Mouse (Mus musculus) activated CD4-positive, CD25-positive, alpha-beta regulatory T cell, adult 4 months (primary cell): ENCODE results near the gene Aldh1a2. TPM values are rescaled to one million over a fixed set of nuclear protein-coding genes. Genes with fewer than 3 reads are reported as not detected.

ENCODE experiments used
- ATAC-seq: one replicate; pipeline ENCODE4 v1.8.0; 2017
- polyA plus RNA-seq, 2 experiments: library from polyadenylated mRNA; unstranded; fragments of 100-300 nt; shearing (Covaris generic); gene quantifications; one replicate each; pipeline ENCODE4 v1.2.1; 2017

Gene Aldh1a2
- polyA plus RNA-seq: not detected

DNA sequence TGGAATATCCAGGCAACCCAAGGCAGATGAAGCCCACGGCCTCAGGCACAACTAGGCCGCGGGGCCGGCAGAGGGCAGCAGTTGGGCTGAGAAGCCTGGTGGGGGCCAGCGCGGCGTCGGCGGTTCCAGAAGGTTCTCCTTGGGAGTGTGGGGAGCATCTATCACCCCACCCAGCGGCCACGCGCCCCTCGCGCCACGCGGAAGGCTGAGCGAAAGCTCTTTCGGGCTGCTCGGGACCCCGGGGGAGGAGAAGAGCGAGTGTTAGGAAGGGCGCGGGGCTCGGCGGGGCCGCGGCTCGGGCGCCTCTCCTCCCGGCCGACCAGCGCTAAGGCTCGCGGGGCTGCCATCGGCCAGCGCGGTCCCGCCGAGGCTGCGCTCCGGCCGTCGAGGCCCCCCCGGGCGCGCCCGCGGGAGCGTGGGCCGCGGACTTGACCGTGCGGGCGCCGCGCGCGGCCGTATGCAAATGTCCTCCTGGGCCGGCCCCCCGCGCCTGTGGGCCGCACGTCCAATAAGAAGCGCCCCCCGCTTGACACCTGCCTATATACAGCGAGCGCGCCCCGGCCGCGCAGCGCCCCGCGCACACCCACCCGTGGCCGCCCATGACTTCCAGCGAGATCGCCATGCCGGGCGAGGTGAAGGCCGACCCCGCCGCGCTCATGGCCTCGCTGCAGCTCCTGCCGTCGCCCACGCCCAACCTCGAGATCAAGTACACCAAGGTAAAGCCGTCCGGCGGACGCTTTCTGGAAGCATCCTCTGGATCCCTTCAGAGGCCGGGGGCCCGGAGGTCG, at the start of gene Aldh1a2:
Aldh1a2 (plus strand) TSS at position 542 of the 788 bp plus-strand sequence.
- ATAC-seq: no peak

DNA sequence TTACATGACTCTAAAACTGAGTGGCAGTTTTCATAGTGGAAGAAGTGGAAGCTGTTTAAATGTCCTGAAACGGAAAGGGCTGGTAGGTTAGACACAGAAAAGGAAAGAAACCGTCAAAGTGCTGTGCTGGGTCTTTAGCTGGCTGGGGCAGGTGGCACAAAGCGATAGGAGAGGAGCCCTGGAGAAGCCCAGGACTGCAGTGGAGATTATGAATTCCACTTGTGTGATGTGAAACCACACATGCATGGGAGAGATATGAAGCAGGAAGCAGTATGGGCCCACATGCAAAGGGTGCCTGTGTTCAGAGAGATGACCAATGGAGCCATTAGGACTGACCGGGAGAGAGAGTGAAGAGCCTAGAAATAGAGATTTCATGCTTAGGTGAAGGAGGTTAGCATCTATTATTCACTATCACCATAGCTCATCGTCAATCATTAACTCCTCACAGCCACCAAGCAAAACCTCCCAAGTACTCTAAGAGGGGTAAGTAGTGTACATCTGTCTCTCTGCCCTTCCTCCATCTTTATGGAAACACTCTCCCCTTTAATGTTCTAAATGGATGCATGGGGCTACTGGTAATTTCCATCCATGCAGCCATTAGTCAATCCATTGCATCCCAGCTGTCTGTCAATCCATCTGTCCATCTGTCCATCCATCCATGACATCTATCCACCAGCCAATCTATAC, 49.4 kb upstream of the Aldh1a2 start:
- ATAC-seq: no peak

DNA sequence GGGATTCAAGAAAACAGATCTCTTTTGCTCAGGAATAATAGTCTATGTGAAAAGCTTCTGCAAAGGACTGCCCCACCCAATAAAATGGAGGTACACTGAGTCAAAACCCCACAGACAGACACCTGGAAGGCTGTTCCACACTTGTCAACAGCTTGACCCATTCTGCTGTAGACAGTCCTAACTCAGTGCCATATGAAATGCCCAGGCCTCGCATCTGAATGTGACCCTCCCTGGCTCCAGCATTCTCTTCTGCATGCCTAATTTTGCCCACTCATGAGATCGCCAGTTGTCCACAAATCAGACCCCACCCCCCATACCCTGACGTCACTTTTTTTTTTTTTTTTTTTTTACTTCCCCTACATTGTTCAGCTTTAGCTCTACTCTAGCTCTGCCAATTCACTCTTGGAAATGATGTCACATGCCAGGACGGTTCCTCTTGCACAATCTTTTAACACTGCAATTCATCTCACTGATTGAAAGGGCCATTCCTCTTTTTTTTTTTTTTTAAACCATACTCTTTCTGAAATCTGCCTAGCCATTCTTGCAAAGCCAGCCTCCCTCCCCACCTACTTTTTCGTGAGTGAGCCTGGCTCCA, 48.6 kb upstream of the Aldh1a2 start:
- no peak for ATAC-seq

DNA sequence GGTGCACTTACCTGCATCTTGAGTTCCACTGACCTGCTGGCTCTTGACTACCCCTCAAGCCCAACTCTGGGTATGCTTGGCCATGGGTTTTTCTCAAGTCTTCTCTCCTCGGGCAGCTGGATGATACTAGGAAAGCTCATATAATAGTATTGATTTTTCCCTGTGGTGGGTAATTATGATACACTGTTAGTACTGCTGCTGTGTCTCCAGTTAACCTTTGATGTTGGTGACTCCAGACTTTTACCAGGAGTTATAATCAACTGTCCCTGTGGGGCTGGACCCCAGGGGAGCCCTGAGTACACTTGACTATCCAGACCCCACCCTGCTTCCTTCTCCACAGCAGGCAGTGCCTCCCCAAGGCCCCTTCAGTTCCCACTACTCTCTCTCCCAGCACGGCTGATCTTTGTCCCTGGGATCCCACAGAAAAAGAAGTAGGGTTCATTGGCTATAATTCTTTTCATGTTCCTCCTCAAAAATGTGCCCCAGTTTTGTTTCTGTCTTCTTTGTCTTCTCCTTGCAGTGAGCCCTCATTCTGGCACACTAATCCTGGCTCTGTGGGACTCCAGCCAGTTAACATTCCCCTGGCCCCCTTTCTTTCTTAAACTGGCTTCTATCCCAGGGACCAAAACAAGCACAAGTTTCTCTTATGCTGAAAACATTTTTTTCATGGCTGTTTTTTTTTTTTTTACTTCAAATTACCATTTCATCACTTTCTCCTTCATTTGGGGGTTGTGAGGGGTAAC, 47.9 kb upstream of the Aldh1a2 start:
- no peak for ATAC-seq

DNA sequence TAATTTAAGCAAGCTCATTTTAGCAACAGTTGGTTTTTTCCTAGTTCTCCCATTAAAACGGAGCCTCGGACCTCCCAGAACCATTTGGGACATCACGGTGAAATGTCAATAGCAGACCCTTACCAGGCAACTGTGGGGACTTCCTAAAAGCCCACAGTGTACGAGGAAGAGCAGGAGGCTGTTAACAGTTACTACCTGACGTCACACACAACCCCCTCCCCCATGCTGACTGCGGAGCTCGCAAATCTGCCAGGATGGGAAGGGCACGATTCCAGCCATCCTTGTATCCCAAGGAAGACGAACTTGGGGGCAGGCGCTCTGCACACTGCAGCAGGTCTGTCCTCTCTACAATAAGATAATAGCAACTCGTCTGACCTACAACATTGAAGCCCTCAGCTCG, 47.1 kb upstream of the Aldh1a2 start, which contains the start of gene Aqp9:
Aqp9 (minus strand) TSS at position 172 of the 400 bp plus-strand sequence.
- ATAC-seq: no peak

DNA sequence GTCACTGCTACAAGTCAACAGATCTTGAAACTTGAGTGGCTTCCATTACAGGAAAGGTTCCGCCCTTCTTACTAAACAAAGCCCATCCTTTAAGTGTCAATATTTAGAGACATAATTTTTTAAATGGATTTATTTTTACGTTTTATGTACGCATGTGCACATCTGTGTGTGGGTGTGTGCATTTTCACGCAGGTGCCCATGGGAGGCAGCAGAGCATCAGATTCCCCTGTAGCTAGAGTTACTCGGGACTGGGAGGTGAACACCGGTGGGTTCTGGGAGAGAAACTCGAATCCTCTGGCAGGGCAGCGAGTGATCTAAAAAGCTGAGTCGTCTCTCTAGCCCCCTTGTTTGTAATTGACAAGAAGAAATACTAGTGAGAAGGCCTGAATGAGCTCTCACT, 42.1 kb upstream of the Aldh1a2 start:
- ATAC-seq: no peak

DNA sequence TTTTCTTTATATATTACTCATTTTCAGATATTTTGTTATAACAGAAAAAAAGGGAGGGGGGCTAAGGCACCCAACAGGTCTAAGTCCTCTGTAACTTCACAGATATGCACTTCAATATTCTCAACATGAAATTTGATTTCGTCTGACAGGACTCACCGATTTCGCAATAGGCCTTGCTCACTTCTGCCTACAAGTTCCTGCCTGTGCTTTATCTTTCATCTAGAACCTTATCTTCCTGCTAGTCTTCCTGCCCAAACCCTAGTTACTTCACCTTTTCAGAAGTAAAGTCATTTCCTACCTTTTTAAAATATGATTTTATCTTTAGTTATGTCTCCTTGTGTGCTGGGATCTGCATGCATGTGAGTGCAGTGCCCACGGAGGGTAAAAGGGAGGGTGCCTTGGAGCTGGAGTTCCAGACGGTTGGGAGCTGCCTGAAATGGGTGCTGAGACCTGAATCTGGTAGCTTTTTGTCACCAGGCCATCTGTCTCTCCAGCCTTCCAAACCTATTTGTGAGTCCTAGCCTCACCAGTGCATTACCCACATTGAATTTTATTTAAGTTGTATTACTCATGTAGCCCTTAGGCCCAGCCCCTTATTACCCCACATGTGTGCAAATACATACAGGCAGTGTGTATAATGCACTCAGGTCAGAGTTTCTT, 41.1 kb upstream of the Aldh1a2 start:
- no peak for ATAC-seq

DNA sequence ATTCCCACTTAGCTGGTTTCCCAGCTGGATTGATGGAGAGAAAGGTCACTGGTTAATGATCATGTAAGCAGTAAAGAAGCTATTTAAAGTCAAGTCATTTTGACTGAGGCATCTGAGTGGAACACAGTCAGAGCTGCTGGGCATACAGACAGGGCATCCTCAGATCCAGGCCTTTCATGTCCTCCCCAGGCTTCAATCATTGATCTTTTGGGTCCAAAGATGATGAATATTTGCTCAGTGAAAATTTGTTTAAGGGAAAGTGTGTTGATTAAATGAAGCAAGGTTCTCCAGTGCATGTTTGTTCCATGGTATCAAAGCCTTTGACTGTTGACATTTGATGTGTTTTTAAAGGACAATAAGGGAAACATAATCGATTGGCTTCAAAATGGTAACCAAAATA, 39.9 kb upstream of the Aldh1a2 start:
- no peak for ATAC-seq

DNA sequence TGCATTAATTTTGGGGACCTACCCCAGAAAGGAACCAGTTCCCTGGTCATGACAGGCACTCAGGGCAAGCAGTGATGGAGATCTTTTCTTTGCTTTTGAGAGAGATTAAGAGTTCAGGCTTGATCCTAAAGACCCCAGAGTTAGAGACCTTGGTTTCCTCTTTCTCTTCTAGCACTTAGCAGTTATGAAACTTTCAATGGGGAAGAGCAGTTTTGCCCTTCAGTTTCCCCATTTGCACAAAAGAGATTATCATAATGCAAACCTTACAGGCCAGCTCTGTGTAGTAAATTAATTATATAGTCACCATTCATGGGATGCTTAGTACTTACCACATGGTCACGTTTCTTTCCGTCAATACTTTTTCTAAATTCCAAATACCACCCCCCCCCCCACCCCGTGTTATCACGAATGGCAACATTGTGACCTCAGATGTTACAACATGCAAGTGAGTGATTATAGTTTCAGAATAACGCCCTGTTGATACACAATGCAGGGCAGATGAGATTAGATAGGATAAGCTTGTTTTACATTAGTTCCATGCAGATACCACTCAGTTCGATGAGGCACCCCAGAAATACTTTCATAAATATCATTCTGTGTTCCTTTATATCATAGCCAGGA, 36.2 kb upstream of the Aldh1a2 start:
- no peak for ATAC-seq

DNA sequence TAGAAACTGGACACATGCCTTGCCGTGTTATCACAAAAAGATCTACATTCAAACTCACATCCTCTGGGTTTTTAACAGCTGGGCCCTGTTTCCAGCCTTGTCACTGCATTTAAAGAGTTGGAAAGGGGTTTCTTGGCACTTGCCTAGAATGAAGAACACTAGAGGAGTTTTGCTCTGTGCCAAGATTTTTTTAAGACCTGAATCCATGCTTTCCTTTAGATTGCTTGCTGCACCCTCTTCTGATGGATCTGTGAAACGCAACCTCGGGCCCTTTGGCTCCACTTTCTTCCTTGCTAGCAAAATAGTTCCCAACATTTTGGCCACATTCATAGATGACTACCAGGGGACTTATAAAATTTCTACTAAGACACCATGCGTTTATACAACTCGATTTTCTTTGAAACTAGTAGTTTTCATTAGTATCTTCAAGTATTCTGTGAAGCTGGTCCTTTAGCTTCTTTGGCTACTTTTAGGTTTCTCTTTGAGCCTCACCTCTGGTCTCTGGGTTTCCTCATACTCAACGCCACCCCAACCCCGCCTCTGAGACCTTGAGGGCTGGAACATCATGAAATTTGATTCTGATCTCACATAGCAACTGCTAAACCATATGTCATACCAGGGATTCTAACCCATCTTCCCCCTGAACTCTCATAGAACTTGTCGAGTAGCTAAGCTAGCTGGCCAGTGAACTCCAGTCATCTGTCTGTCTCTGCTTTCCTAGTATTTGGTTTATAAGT, 35.5 kb upstream of the Aldh1a2 start:
- ATAC-seq: no peak

DNA sequence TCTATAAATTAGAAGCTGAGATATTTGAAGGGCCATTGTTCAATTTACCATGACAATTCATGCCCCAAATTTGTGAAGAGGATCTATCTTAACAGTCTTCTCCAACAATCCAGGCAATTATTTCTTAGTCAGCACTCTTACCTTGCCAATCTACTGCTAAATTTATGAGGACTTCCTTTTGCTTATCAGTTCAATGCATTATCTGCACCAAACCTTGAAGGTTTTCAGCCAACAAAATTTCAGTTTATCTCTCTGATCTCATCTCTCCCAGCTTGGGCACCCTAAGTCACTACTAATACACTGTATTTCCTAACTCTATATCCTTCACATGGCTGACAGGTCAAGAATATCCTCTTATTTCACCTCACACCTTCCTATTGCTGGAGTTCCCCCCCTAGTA, 30.3 kb upstream of the Aldh1a2 start:
- ATAC-seq: no peak

DNA sequence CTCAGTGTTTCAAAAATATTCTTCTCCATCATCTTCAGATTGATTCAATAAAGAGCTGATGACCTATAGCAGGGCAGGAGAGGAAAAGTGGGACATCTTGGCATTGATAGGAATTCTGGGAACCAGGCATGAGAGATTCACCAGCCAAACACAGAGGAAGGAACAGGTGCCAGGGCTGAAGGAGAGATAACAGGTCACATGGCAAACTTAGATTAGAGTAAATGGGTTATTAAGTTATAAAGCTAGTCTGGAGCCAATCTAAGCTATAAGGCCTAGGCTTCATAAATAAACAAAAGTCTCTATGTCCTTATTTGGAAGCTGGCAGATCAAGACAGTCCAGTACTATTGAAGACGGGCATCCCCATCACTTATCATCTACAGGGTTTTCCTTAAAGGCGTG, 29.8 kb upstream of the Aldh1a2 start:
- ATAC-seq: no peak

DNA sequence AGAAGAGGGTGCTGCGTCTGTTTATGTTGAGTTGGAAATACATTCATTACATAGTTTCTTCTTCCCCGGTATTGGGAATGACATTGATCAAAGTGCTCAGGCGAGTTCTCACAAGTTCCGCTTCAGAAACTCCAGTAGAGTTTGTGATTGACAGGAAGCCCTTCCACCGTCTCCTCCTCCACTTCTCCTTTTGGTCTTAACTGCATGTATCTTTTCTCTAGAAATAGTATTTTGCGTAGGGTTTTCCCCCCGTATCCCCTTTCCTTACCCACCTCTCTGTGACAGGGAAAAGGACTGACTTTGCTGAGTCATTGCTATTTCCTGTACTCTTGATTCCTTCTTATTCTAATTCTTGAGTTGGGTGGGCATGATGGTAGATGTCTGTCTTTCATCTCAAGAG, 28.2 kb upstream of the Aldh1a2 start:
- ATAC-seq: no peak

DNA sequence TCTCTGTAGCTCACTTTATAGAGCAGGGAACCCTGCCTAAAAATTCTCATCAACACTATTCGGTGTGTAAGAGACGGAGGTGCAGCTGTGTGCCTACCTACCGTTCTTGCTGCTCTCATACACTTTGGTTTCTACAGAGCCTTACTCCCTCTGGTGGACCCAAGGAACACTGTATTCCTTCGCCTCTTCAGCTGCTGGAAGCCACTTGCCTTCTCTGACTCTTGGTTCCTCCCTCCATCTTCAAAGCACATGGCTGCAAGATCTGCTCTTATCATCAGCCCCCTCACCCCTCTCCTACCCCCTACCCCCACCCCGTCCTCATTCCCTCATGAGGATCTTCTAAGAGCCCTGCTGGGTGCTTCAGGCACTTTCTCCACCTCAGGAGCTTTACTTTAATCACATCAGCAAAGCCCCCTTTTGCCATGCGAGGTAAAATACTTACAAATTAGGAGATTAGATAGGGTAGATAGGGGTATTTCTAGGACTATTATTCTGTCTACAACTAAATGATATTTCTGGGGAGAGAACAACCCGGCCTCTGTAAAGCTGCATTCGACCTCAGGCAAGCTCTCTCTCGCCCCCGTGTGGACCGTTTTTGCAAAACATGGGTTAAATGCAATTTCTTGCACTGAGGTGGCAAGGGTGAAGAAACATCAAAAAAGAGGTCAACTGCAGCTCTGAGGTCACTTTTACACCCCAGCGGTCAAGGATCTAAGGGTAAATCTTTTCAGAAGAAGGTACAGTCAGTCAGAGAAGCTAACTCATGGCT, 26.8 kb upstream of the Aldh1a2 start:
- ATAC-seq: no peak

DNA sequence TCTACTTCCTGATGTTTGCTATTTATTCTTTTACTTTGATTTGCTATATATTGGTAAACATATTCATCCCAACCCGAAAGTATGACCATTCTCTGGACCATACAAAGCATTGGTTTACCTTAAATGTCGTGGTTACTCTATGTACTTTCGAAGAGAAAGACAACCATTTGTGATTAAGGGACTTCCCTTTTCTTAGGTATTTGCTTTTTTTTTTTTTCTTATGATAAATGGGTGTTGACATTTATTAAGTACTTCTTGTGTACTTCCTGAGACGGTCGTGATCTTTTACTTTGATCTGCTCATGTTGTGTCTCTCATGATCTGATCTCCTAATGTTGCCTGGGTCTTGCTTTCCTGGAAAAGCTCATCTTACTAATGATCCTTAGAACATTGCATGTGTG, 16.8 kb upstream of the Aldh1a2 start:
- no peak for ATAC-seq

DNA sequence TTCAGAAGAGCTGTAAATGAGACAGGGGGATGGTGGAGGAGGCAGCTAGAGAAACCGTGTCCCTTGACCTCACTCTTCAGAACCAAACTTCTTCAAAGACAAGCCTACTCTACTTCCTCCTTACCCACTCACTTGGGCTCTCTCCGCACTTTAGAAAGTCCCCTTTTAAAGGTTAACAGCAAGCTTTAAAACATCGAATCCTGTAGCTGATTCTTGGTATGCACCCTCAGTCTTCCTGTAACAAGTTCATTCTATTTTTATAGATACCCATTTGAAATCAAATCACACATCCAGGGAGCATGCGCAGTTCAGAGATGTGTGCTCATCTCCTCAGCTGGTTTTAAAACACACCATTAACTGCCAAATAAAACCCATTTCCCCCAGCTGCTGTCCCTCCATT, 13.3 kb upstream of the Aldh1a2 start:
- peak; percentile 77 for ATAC-seq

DNA sequence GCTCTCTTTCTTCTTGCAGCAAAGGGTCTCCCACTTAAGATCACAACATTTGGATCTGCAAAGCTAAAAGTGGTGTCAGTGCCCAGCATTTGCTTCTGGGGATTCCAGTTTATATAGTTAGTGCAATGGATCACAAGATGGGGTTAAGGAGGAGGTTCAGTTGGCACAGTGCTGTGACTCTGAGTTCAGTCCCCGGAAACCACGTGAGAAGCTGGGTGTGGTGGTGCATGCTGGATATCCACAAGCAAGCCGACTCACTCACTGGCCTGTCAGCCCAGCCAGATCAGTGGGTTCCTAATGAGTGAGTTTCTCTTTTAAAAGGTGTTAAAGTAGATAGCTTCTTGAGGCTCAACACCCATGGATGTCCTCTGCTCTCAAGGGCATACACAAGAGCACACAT, 6.3 kb upstream of the Aldh1a2 start:
- ATAC-seq: no peak

DNA sequence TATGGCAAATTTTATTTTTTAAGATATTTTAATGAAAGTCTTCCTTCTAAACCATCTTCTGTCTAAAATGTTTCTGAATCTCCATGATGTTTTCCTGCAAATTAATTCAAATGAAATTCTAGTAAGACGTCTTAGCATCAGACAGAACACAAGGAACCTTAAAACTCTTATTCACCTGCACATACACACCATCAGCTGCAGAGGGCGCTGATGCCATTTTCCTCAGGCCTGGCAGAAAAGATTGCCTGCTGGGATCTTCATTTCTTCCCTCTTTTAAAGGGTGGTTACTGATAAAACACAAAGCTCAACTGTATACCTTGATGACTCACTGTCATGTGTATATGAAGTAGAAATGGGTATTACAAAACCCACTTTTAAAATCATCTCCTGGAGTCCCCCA, 4.7 kb upstream of the Aldh1a2 start:
- no peak for ATAC-seq

DNA sequence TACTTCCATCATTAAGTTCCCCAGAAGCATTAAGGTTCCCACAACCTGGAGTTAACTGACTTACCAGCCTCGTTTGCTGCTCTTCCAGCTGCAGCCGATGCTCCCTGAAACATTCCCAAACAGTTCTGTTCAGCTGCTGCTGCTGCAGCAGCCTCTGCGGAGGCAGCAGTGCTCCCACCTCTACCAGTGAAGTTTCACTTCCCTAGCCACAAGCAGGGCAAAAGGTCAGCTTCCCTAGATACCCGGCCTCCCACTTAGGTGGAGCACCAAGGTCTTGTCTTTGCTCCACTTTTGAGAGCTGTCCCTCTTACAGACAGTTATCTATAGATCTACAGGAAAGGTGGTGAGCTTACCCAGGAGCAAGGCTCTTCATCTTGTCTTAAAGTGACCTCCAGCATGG, 2.0 kb upstream of the Aldh1a2 start:
- ATAC-seq: no peak
